Mouse (Mus musculus) embryonic facial prominence, embryonic 12.5 days (tissue): Measurements from ENCODE around the gene Shisa3. TPM values are rescaled to one million over a fixed set of nuclear protein-coding genes. Genes with fewer than 3 reads are reported as not detected.

ENCODE experiments used
- ATAC-seq: fragments of 200-750 bp; cut with Nextera tagmentation; 2 replicates; pipeline ENCODE4 v1.8.0; 2017; ENCODE audit not compliant: insufficient number of reproducible peaks, insufficient read depth, low FRiP score, low TSS enrichment
- H3K27ac ChIP-seq: fragments of 300-500 bp; sonication (generic); 2 replicates; pipeline ENCODE4 v1.5.1; 2016; ENCODE audit warnings: mild to moderate bottlenecking
- H3K27me3 ChIP-seq: fragments of 300-500 bp; sonication (generic); 2 replicates; pipeline ENCODE4 v1.6.1; 2016; ENCODE audit warnings: mild to moderate bottlenecking, moderate library complexity
- H3K36me3 ChIP-seq: fragments of 300-500 bp; sonication (generic); 2 replicates; pipeline ENCODE4 v1.6.1; 2016; ENCODE audit warnings: mild to moderate bottlenecking
- H3K4me1 ChIP-seq: fragments of 300-500 bp; sonication (generic); 2 replicates; pipeline ENCODE4 v1.6.1; 2016
- H3K4me2 ChIP-seq: fragments of 300-500 bp; sonication (generic); replicated peaks from 2 replicates; pipeline ENCODE4 v1.6.1; 2016; ENCODE audit warnings: mild to moderate bottlenecking, moderate library complexity
- H3K4me3 ChIP-seq: fragments of 300-500 bp; sonication (generic); 2 replicates; pipeline ENCODE4 v1.5.1; 2016; ENCODE audit warnings: mild to moderate bottlenecking
- H3K9ac ChIP-seq: fragments of 300-500 bp; sonication (generic); 2 replicates; pipeline ENCODE4 v1.6.1; 2016; ENCODE audit warnings: mild to moderate bottlenecking, moderate library complexity
- H3K9me3 ChIP-seq: fragments of 300-500 bp; sonication (generic); 2 replicates; pipeline ENCODE4 v1.6.1; 2016; ENCODE audit warnings: mild to moderate bottlenecking, moderate library complexity
- WGBS: fragments of 180-500 bp; shearing (Covaris S2); methylation state at CpG from one replicate; pipeline ENCODE4 v1.1.7; 2016; 5-methylcytosine and 5-hydroxymethylcytosine counted together
- microRNA-seq: library from miRNA; unstranded; fragments of <30 nt; microRNA quantifications from one replicate; pipeline ENCODE4, GENCODE M21; 2017
- polyA plus RNA-seq: library from polyadenylated mRNA; unstranded; fragments of >200 nt; fragmentation: Nextera tagmentation; extraction: Ambion mirVana; gene quantifications from 2 replicates; pipeline ENCODE4 v1.2.1, GENCODE M21; 2016

Gene Shisa3
- polyA plus RNA-seq, 1 experiment from 2014 or later: 11.0 TPM

DNA sequence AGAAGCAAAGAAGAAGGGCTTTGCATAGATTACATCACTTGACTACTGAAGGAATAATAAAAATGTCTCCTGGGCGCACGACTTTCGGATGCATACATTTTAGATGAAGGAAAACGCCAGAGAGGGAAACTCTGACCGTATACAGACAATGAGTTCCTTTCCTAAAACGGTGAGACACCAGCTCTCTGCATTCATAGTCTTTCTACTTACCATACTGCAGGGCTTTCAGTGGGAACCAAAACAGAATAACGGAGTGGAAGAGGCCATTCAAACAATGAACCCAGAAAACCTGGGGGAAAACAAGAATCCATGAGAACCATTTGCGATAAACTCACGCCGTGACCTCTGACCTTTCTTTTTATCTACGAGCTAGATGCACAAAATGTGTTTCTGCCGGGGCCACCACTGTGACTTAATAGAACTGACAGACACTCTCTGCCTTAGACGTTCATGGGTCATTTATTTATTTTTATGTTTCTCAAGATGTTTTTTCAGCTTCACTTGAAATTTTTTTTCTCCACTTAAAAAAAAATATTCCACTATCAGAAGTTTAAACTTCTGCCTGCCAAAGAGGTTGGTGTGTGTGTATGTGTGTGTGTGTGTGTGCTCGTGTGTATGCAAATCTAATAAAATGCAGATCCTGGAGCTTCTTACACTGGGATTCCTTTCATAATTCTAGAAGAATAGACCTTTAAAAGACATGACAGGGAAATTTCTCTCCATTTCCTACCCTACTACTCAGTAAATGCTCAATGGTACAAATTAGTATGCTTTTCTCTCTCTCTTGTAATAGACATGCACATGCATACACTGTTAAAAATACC, 48.2 kb downstream of the Shisa3 start:
- no peaks in the 10 kb centered on the region for H3K9me3 ChIP-seq
- WGBS: 48% methylated on average over 14 of the region's 14 CpGs
- ATAC-seq: no peak
- no peaks in the 10 kb centered on the region for H3K27me3 ChIP-seq
- H3K4me1 ChIP-seq: no peaks in the 10 kb centered on the region; the same call in 1 of the 2 replicates
- no peaks in the 10 kb centered on the region for H3K36me3 ChIP-seq
- H3K9ac ChIP-seq: no peak overlapping the region
- no peak overlapping the region for H3K4me2 ChIP-seq
- no peak overlapping the region for H3K4me3 ChIP-seq
- H3K27ac ChIP-seq: no peak overlapping the region

DNA sequence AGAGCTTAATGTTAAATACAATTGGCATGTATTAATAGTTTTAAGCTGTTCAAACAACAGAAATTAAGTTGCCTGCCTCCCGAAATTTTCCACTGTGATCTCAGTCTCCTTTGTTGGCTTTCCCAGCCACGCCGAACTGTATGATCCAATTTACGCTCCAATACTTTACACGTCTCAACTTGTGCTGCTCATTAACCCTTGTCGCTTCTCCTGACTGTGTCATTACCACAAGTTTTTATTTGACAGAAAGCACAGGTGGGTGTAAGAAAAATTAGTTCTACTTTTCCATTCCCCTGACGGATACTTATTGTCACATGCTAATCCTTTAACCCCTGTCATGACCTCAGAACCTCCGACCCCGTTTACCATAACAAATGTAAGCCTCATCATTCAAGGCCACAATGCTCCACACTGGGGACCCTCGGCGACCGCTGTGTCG, 49.2 kb downstream of the Shisa3 start:
- Histone ChIP-seq H3K4me3 (no peak overlapping the region), H3K4me2 (no peak overlapping the region), H3K27ac (no peak overlapping the region), H3K4me1 (no peaks in the 10 kb centered on the region; the same call in 1 of the 2 replicates), H3K9me3 (no peaks in the 10 kb centered on the region), H3K9ac (no peak overlapping the region), H3K27me3 (no peaks in the 10 kb centered on the region), H3K36me3 (no peaks in the 10 kb centered on the region)
- ATAC-seq: no peak
- 39% methylated on average over 13 of the region's 13 CpGs for WGBS

DNA sequence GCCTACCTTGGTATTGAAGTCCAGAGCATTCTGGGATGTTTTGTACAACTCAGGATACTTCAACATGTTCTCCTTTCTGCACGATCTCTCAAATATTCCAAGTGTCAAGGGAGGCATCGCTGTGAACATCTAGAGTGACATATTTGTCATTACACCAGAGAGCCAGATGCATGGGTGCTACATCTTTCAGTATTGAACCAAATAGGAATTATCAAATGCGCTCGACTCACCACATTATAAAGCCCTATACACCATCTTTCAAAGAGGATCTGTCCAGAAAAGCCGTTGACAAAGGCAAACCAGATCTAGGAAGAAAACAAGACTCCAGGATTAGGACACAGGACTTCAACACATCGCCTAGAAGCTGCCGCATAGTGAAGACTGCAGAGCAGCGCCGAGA, 52.2 kb downstream of the Shisa3 start:
- H3K4me1 ChIP-seq: peaks cover 3% of the 10 kb centered on the region
- WGBS: 88% methylated on average over 9 of the region's 9 CpGs
- no peak overlapping the region for H3K4me3 ChIP-seq
- H3K9me3 ChIP-seq: no peaks in the 10 kb centered on the region
- no peaks in the 10 kb centered on the region for H3K36me3 ChIP-seq
- H3K9ac ChIP-seq: no peak overlapping the region
- H3K4me2 ChIP-seq: no peak overlapping the region
- no peaks in the 10 kb centered on the region for H3K27me3 ChIP-seq
- H3K27ac ChIP-seq: no peak overlapping the region
- ATAC-seq: no peak

DNA sequence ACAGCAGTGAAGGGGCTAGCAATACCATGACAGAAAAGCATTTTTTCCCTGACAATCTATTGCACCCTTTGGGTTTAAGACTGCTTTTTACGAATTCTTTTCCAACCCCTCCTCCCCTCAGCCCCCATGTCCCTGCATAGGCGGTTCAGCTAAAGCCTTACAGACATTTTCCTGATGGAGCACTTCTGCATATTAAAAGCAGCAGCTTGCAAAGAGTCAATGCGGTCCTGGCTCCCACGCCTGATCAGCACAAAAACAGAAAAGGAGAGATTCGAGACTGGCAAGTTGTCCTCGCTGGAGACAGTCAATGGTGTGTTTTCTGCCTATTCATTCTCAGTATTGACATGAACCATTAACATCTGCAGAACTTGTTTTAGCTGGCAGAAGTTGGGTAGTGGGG, 55.0 kb downstream of the Shisa3 start:
- Histone ChIP-seq H3K4me3 (no peak overlapping the region), H3K27ac (no peak overlapping the region), H3K4me2 (no peak overlapping the region), H3K9ac (no peak overlapping the region), H3K9me3 (no peaks in the 10 kb centered on the region), H3K4me1 (peaks cover 3% of the 10 kb centered on the region; the same call in 1 of the 2 replicates), H3K36me3 (no peaks in the 10 kb centered on the region), H3K27me3 (no peaks in the 10 kb centered on the region)
- no peak for ATAC-seq
- WGBS: 40% methylated on average over 6 of the region's 6 CpGs

DNA sequence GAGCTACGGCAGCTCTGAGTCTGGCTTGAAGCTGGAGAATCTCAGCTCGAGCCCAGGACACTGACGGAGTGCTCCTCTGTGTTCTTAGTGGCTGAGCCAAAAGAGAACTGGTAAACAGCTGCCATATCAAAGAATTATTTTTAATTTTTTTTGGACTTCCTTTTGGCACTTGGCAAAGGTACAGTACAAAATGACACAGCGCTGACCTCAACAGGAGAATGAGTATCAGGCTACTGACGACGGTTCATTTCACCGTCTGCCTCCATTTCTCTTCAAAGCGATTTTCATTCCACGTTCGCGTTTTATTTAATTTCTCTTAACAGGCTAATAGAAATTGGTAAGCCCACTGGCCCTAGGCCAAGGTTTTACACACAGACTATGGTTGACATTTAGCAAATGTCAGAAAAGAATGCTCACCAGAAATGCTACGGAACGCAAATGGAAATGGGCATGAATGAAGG, 61.8 kb downstream of the Shisa3 start:
- H3K36me3 ChIP-seq: no peaks in the 10 kb centered on the region
- no peak overlapping the region for H3K4me3 ChIP-seq
- H3K27ac ChIP-seq: no peak overlapping the region
- H3K27me3 ChIP-seq: no peaks in the 10 kb centered on the region
- H3K4me2 ChIP-seq: no peak overlapping the region
- WGBS: 51% methylated on average over 13 of the region's 13 CpGs
- no peak overlapping the region for H3K9ac ChIP-seq
- no peaks in the 10 kb centered on the region for H3K9me3 ChIP-seq
- peaks cover 6% of the 10 kb centered on the region for H3K4me1 ChIP-seq
- no peak for ATAC-seq

DNA sequence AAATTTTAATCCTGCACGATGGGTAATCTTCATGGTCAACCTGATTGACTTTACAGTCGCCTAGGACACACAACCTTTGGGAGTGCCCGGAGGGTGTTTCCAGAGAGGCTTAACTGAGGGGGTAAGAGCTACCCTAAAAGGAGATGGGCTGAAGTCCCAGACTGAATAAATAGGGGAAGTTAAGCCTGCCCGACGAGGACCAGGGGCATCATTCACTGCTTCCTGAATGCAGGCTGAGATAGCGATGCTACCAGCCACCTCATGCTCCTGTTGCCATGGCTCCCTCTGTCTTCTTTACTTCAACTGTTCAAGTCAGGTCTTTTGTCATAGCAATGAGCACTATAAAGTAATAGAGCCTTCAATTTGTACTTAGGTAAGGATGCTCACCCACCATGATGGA, 62.5 kb downstream of the Shisa3 start:
- no peaks in the 10 kb centered on the region for H3K36me3 ChIP-seq

DNA sequence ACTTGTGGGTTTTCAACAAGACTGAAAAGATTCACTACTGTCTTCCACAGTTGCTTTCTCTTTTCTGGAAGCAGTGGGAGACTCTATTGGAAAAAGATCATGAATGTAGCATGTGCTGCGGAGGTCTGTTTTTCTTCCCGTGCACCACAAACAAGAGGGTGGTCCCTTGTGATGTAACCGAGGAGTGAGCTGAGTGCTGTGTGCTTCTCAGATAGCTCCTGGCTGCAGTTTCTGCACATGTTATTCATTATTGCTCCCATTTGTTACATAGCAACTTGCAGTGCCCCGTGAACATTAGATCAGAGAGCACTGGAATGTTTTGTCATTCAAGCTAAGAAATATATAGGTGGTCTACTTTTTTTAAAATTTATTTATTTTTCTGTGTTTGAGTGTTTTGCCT, 65.3 kb downstream of the Shisa3 start:
- no peaks in the 10 kb centered on the region for H3K27me3 ChIP-seq
- peaks cover 6% of the 10 kb centered on the region for H3K4me1 ChIP-seq
- no peak overlapping the region for H3K4me2 ChIP-seq
- WGBS: 28% methylated on average over 4 of the region's 4 CpGs
- H3K9me3 ChIP-seq: no peaks in the 10 kb centered on the region
- ATAC-seq: 0 out of 2 replicates have a peak, but pooled peaks have one; percentile 70
- no peak overlapping the region for H3K9ac ChIP-seq
- H3K27ac ChIP-seq: no peak overlapping the region
- no peaks in the 10 kb centered on the region for H3K36me3 ChIP-seq
- no peak overlapping the region for H3K4me3 ChIP-seq

More for the DNA sequence above, 62.5 kb downstream of the Shisa3 start:
- Histone ChIP-seq H3K27ac (no peak overlapping the region), H3K4me3 (no peak overlapping the region), H3K27me3 (no peaks in the 10 kb centered on the region), H3K9me3 (no peaks in the 10 kb centered on the region), H3K9ac (no peak overlapping the region), H3K4me1 (peaks cover 6% of the 10 kb centered on the region), H3K4me2 (no peak overlapping the region)
- no peak for ATAC-seq
- 77% methylated on average over 6 of the region's 6 CpGs for WGBS

Small RNAs within 50 kb of the gene (microRNA-seq; reads per million reads assigned to microRNA genes)
- not detected for gene Gm23617

Other genes starting within 250 kb of the Shisa3 start
- 4.5 TPM in 2 replicates for gene Bend4, start 179.6 kb upstream of the Shisa3 start, polyA plus RNA-seq
- 11.5 and 12.0 TPM in 2 replicates for gene Atp8a1, start 239.6 kb downstream of the Shisa3 start, polyA plus RNA-seq